Mouse (Mus musculus) heart, embryonic 11.5 days (tissue): ENCODE results near the gene Ankrd27. TPM values are rescaled to one million over a fixed set of nuclear protein-coding genes. Genes with fewer than 3 reads are reported as not detected.
"Not testable (repeated sequence)": the region's sequence is repeated elsewhere in the genome, so short reads cannot be mapped to it uniquely, and the experiment has no call there.

ENCODE experiments used
- ATAC-seq: fragments of 200-750 bp; cut with Nextera tagmentation; replicated peaks from 2 replicates; pipeline ENCODE4 v1.8.0; 2017; ENCODE audit warnings: moderate library complexity; ENCODE audit not compliant: insufficient number of reproducible peaks, low FRiP score, low TSS enrichment
- H3K27ac ChIP-seq: fragments of 300-500 bp; sonication (generic); 2 replicates; pipeline ENCODE4 v1.5.1; 2014; ENCODE audit warnings: mild to moderate bottlenecking, low read depth, low read length
- H3K27me3 ChIP-seq: fragments of 300-500 bp; sonication (generic); 2 replicates; pipeline ENCODE4 v1.6.1; 2014; ENCODE audit warnings: mild to moderate bottlenecking, low read length, mixed read lengths; ENCODE audit not compliant: control insufficient read depth, insufficient read depth
- H3K36me3 ChIP-seq: fragments of 300-500 bp; sonication (generic); 2 replicates; pipeline ENCODE4 v1.6.1; 2014; ENCODE audit warnings: mild to moderate bottlenecking, low read length, moderate library complexity, mixed read lengths; ENCODE audit not compliant: control insufficient read depth, insufficient read depth
- H3K4me1 ChIP-seq: fragments of 300-500 bp; sonication (generic); 2 replicates; pipeline ENCODE4 v1.6.1; 2014; ENCODE audit warnings: low read length; ENCODE audit not compliant: control insufficient read depth, insufficient read depth
- H3K4me2 ChIP-seq: fragments of 300-500 bp; sonication (generic); 2 replicates; pipeline ENCODE4 v1.6.1; 2014; ENCODE audit warnings: mild to moderate bottlenecking, moderate library complexity
- H3K4me3 ChIP-seq: fragments of 300-500 bp; sonication (generic); 2 replicates; pipeline ENCODE4 v1.5.1; 2014; ENCODE audit warnings: low read depth, low read length
- H3K9ac ChIP-seq: fragments of 300-500 bp; sonication (generic); 2 replicates; pipeline ENCODE4 v1.6.1; 2014; ENCODE audit warnings: mild to moderate bottlenecking, low read depth, low read length, moderate library complexity
- H3K9me3 ChIP-seq: fragments of 300-500 bp; sonication (generic); replicated peaks from 2 replicates; pipeline ENCODE4 v1.6.1; 2016; ENCODE audit warnings: low read length; ENCODE audit not compliant: control insufficient read depth
- WGBS: fragments of 180-500 bp; shearing (Covaris S2); extraction: QIAGEN DNeasy Blood & Tissue Kit; methylation state at CpG from one replicate; pipeline ENCODE4 v1.1.7; 2014; ENCODE audit not compliant: insufficient replicate concordance; 5-methylcytosine and 5-hydroxymethylcytosine counted together
- polyA plus RNA-seq: library from polyadenylated mRNA; unstranded; fragments of >200 nt; fragmentation: Nextera tagmentation; extraction: Ambion mirVana; gene quantifications from 2 replicates; pipeline ENCODE4 v1.2.1, GENCODE M21; 2014

Ankrd27 gene
- polyA plus RNA-seq, 1 experiment from 2014 or later, result 15.5 TPM

DNA sequence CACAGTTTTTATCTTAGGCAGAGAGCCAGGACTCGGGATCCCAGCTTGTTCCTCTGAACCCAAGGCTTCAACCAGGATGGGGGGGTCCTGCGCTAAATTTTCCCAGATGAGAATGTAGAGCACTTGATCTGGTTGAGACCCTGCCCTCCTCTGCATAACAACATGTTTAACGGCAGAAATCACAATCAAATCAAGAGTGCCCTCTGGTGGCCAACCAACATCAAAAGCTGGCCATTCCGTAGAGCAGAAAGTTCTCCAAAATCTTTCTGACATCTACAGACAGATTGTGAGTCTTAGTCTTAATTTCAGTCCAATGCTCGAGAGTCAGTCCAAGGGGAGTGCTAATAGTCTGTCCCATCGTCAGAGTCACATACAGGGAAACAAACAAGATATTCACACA is 15.2 kb upstream of the Ankrd27 start:
- not testable (repeated sequence) for H3K4me1 ChIP-seq, H3K9ac ChIP-seq, H3K27me3 ChIP-seq, H3K4me3 ChIP-seq, ATAC-seq, H3K36me3 ChIP-seq, H3K27ac ChIP-seq, H3K4me2 ChIP-seq, H3K9me3 ChIP-seq
- 31% methylated on average over 6 of the region's 6 CpGs for whole genome bisulfite sequencing

DNA sequence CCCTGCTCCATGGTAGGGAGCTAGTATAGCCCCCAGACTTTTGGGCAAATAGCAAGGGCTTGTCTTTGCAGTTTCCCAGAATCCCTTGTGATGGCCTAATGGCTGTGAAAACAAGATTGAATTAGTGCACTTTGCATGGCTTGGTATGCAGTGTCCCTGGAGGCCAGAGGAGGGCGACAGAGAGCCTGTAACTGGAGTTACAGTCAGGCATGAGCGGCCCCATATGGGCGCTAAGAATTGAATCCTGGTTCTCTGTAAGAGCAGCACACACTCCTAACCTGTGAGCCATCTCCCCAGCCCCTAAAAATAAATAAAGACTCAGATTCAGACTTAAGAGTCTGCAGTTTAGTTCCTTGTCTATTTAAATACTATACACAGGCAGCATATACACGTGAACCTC is 6.2 kb upstream of the Ankrd27 start:
- 30% methylated on average over 4 of the region's 4 CpGs for WGBS
- Histone ChIP-seq H3K9ac (no peak overlapping the region), H3K4me3 (no peak overlapping the region), H3K4me2 (no peak overlapping the region), H3K4me1 (peaks cover 4% of the 10 kb centered on the region; the same call in 1 of the 2 replicates), H3K27ac (no peak overlapping the region), H3K9me3 (no peaks in the 10 kb centered on the region), H3K36me3 (no peaks in the 10 kb centered on the region), H3K27me3 (peaks cover 12% of the 10 kb centered on the region; the same call in 1 of the 2 replicates)
- ATAC-seq, result no peak

DNA sequence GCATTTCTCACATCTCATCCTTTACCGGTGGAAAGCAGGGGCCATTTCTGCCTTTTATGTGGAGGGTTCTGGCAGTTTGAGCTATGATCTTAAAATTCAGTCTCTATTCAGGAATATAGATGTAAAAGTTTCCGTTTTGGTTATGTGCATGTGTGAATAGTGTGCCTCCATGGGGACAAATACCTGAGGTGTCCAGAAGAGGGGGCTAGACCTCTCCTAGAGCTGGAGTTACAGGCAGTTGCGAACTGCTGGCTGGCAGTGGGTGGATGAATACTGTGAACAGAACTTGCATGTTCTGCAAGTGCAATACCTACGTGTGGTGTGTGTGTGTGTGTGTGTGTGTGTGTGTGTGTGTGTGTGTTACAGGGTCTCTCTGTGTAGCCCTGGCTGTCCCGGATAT is 3.3 kb upstream of the Ankrd27 start:
- WGBS, result 59% methylated on average over 5 of the region's 5 CpGs
- Histone ChIP-seq H3K4me3 (no peak overlapping the region), H3K27ac (no peak overlapping the region), H3K9me3 (no peaks in the 10 kb centered on the region), H3K9ac (no peak overlapping the region), H3K36me3 (no peaks in the 10 kb centered on the region), H3K4me1 (peaks cover 12% of the 10 kb centered on the region), H3K4me2 (no peak overlapping the region), H3K27me3 (peaks cover 12% of the 10 kb centered on the region; the same call in 1 of the 2 replicates)
- ATAC-seq, result no peak

DNA sequence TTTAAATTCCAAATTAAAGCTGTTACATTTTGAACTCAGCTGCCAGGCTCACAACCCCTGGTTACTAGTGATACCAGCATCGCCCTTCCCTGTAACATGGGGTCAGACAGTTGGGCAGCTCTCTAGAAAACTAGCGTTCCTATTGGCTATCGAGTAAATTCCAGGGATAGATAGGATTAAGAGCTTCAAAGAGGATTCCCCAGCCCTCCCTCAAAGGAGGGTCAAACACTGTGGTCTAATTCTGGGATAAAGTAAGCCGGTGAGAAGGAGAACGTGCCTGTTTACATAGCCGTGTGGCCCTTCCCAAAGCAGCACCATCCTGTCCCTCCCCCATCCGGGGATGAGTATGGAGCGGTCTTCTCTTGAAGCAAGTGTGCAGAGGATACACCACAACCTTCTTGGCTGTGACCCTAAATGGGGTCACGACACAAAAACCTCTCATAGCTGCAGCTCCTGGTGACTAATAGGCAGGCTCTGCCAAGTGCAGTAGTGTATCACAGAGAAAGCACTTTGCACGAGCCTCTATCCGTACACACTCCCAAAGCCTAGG is 2.5 kb upstream of the Ankrd27 start:
- Histone ChIP-seq H3K36me3 (no peaks in the 10 kb centered on the region), H3K4me1 (peaks cover 12% of the 10 kb centered on the region), H3K27ac (no peak overlapping the region), H3K9me3 (no peaks in the 10 kb centered on the region), H3K9ac (no peak overlapping the region), H3K4me2 (peak overlapping the region; percentile 85), H3K27me3 (peaks cover 12% of the 10 kb centered on the region; the same call in 1 of the 2 replicates), H3K4me3 (peak overlapping the region; percentile 4; the same call in 1 of the 2 replicates)
- 8% methylated on average over 11 of the region's 11 CpGs for WGBS
- ATAC-seq, result no peak

DNA sequence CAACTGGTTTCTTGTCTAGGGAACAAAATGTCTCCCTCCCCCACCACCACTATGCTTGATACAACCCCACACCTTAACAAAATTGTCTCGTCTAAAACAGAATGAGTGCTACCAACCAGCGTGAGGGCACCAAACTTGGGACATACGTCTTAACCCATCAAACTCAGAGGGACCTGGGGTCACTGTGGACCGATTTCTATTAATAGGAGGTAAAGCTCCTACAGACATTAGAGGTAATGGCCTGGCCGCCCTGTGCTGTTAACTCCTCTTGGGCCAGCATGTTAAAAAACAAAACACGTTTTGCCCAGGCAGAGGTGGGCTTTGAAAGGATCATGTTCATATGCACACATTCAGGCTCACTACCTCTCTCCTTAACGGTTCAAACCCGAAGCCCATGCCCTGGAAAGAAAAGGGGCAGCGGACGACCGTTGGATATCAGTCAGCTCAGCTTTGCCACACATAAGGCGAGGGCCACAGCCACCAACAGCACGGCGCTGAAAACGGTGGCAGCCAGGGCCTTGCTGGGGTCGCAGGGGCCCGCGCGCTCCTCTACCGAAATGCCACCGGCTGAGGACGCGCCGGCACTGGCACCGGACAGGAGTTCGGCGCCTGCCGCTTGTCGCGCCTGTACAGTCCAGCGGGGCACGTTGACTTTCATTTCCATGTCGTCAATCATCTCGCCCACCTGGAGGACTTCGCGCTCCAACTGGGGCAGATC is 1.8 kb upstream of the Ankrd27 start:
- peaks cover 12% of the 10 kb centered on the region for H3K4me1 ChIP-seq
- no peaks in the 10 kb centered on the region for H3K36me3 ChIP-seq
- peak overlapping the region; percentile 81 for H3K4me3 ChIP-seq
- H3K27ac ChIP-seq, result no peak overlapping the region
- H3K9ac ChIP-seq, result peak overlapping the region; percentile 65
- H3K27me3 ChIP-seq, result peaks cover 12% of the 10 kb centered on the region; the same call in 1 of the 2 replicates
- no peaks in the 10 kb centered on the region for H3K9me3 ChIP-seq
- 3% methylated on average over 36 of the region's 36 CpGs for WGBS
- ATAC-seq, result no peak
- H3K4me2 ChIP-seq, result peak overlapping the region; percentile 85

DNA sequence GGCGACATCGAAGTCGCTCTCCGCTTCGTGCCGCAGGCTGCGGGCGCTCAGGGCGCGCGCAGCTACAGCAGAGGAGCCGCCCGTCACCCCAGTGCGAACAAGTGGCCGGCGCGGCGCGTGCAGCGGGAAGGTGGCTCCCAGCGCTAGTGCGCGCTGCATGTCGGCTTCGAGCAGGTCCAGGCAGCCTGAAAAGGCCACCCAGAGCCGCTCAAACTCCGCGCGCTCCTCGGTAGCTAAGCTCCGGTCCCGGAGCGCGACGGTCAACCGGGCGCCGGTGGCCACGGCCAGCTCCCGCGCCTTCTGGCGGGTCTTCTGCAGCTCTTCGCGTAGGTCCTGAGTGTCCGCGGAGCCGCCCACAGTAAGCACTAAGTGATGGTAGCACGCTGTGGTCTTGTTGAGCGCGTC is 1.3 kb upstream of the Ankrd27 start:
- H3K9ac ChIP-seq, result peak overlapping the region; percentile 65
- no peaks in the 10 kb centered on the region for H3K9me3 ChIP-seq
- H3K4me3 ChIP-seq, result peak overlapping the region; percentile 81
- H3K36me3 ChIP-seq, result no peaks in the 10 kb centered on the region
- H3K27ac ChIP-seq, result no peak overlapping the region
- peaks cover 12% of the 10 kb centered on the region for H3K4me1 ChIP-seq
- H3K27me3 ChIP-seq, result peaks cover 12% of the 10 kb centered on the region; the same call in 1 of the 2 replicates
- WGBS, result under 1% methylated on average over 50 of the region's 50 CpGs
- peak overlapping the region; percentile 85 for H3K4me2 ChIP-seq
- 0 out of 2 replicates have a peak, but pooled peaks have one; percentile 1 for ATAC-seq

DNA sequence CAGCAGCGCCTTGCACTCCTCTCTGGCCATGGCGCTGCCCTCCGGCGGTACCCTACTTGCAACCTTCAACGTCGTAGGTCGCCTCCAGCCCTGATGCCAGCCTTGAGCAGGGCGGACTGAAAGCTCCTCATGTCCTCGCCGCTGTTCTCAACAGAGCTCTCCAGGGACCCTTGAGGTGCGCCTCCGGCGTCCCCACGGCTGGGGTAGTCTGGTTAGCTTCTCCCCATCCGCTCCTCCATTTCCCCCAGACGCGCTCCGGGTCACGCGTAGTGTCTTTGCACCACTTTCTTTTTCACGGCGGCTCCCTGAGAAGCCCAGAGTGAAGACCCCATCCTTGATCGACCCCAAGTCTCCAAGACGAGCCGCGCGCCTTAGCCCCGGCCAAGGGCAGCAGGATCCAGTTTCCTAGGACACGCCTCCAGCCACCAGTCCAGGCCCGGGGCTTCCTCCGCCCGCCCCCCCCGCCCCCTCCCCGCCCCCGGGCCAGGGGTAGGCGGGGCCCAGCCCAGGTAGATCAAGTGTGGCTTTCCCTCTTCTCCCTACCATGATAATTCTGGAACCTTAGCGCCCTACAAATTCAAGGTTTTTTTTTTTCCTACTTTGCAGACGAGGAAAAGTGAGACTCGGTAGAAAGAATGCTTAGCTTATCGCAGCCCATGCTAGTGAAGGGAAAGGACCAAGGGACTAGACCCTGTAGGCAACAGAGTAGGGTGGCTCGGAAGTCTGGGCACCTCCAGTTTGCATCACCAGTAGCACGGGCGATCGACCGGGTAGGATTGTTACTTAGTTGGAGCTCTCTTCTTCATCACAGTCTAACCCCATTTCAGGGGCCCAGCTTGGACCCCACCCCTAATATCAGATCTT is 621 bp upstream of the Ankrd27 start, which contains the start of gene Rgs9bp:
Gene Rgs9bp (minus strand): TSS at position 392 of the 864 bp plus-strand sequence.
- Histone ChIP-seq H3K27me3 (peaks cover 12% of the 10 kb centered on the region; the same call in 1 of the 2 replicates), H3K4me2 (peak within 1 kb of the TSS; percentile 85), H3K4me1 (peaks cover 12% of the 10 kb centered on the region), H3K9ac (peak within 1 kb of the TSS; percentile 81), H3K4me3 (peak within 1 kb of the TSS; percentile 81), H3K36me3 (no peaks in the 10 kb centered on the region), H3K9me3 (no peaks in the 10 kb centered on the region), H3K27ac (peak within 1 kb of the TSS; percentile 55)
- 1% methylated on average over 41 of the region's 45 CpGs for WGBS
- peak; percentile 82 for ATAC-seq

DNA sequence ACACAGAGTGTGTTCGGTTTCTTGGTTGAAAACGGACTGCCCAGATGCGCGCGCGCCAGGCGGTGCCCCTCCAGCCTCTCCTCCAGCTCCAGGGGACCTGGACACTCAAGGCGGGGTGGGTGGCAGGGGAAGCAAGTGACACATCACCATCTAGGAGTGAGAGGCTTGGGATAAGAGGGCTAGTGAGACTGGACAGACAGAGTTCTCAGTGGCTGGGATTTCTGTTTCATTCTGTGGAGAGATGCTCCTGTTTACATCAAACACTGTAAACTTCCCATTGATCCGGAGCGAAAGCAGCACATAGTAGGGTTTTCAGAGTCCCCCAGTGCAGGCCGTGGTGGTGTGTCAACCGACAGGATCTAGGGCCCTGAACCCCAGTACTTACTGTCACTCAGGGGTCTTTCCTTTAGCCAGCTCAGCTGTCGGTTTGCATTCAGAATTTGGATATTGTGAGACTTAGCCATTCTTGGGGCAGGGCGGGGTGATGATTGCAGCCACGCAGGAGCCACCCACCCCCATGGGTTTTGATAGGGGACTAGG is 932 bp downstream of the Ankrd27 start:
- H3K9me3 ChIP-seq, result no peaks in the 10 kb centered on the region
- H3K9ac ChIP-seq, result peak overlapping the region; percentile 81
- no peak overlapping the region for H3K27ac ChIP-seq
- H3K4me3 ChIP-seq, result peak overlapping the region; percentile 81
- WGBS, result 18% methylated on average over 15 of the region's 15 CpGs
- H3K4me2 ChIP-seq, result peak overlapping the region; percentile 85
- ATAC-seq, result no peak
- H3K36me3 ChIP-seq, result no peaks in the 10 kb centered on the region
- H3K27me3 ChIP-seq, result peaks cover 12% of the 10 kb centered on the region; the same call in 1 of the 2 replicates
- peaks cover 12% of the 10 kb centered on the region for H3K4me1 ChIP-seq
